Mouse (Mus musculus) adipocyte (in vitro differentiated cells): ENCODE measurements around the gene Gm19345.

Source experiments
- DNase-seq: peaks from one replicate; pipeline ENCODE4 v3.0.0-alpha.2; 2016; ENCODE audit warnings: low spot score

The Gm19345 gene

GRCm38 (mm10) chr7:19851858-19852570 lies at the start of gene Gm19345:
Gm19345 (plus strand) TSS chr7:19852003.
- no peak for DNase-seq

- peak; percentile 65 for DNase-seq
Observed at GRCm38 (mm10) chr7:19802995-19803394, 48.8 kb upstream of the Gm19345 start.

GRCm38 (mm10) chr7:19806356-19806969 lies 45.3 kb upstream of the Gm19345 start:
- no peak for DNase-seq

- DNase-seq, result no peak
Observed at GRCm38 (mm10) chr7:19809369-19809768, 42.4 kb upstream of the Gm19345 start.

GRCm38 (mm10) chr7:19811114-19811513 lies 40.7 kb upstream of the Gm19345 start:
- no peak for DNase-seq

GRCm38 (mm10) chr7:19813161-19813560 lies 38.6 kb upstream of the Gm19345 start:
- no peak for DNase-seq

- no peak for DNase-seq
Observed at GRCm38 (mm10) chr7:19813579-19814122, 38.2 kb upstream of the Gm19345 start.

- no peak for DNase-seq
Observed at GRCm38 (mm10) chr7:19815296-19816223, 36.2 kb upstream of the Gm19345 start.

- peak; percentile 86 for DNase-seq
Observed at GRCm38 (mm10) chr7:19816224-19816771, 35.5 kb upstream of the Gm19345 start.

- peak; percentile 61 for DNase-seq
Observed at GRCm38 (mm10) chr7:19817382-19818105, 34.3 kb upstream of the Gm19345 start.

GRCm38 (mm10) chr7:19818440-19818839 lies 33.4 kb upstream of the Gm19345 start:
- DNase-seq, result peak; percentile 81

- no peak for DNase-seq
Observed at GRCm38 (mm10) chr7:19818875-19819274, 32.9 kb upstream of the Gm19345 start.

- DNase-seq, result peak; percentile 30
Observed at GRCm38 (mm10) chr7:19820347-19821048, 31.3 kb upstream of the Gm19345 start.

GRCm38 (mm10) chr7:19821633-19822032 lies 30.2 kb upstream of the Gm19345 start:
- DNase-seq, result no peak

GRCm38 (mm10) chr7:19822193-19822592 lies 29.6 kb upstream of the Gm19345 start:
- DNase-seq, result peak; percentile 16

- DNase-seq, result peak; percentile 12
Observed at GRCm38 (mm10) chr7:19822604-19823058, 29.2 kb upstream of the Gm19345 start, which contains the start of gene Bcl3. Bcl3 (minus strand) TSS chr7:19822770.

GRCm38 (mm10) chr7:19823256-19824181 lies 28.3 kb upstream of the Gm19345 start:
- DNase-seq, result no peak

GRCm38 (mm10) chr7:19824182-19824973 lies 27.4 kb upstream of the Gm19345 start:
- DNase-seq, result peak; percentile 87
